Mouse (Mus musculus): ENCODE results near the gene Adam22.

Gene Adam22

DNA sequence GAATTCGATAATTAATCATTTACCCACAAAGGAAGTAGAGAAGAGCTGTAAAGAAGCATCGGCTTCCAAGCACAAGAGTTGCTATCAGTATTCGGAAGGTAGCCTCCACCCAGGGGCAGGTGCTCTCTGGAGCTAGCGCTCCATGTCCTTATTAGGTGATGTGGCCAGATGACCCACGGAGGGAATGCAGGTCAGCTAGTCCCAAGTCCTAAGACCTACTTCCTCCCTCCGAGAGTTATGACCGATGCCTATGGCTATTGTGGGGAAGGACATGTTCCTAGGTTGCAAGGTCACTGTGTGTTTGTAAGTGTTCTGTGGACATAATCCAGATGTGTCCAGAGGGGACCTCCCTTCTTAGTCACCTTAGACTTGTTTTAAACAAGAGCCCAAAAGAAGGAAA is 309.9 kb downstream of the Adam22 start:
- TF ChIP-seq GATA4 (IDR thresholded peaks at IDR 0.05; ENCODE audit: insufficient replicate concordance, low read length), result no peak

GRCm38 (mm10) chr5:8057018-8057323 is 311.0 kb downstream of the Adam22 start:
- no peak for TF ChIP-seq GATA4 (IDR thresholded peaks at IDR 0.05; ENCODE audit: insufficient replicate concordance, low read length)

DNA sequence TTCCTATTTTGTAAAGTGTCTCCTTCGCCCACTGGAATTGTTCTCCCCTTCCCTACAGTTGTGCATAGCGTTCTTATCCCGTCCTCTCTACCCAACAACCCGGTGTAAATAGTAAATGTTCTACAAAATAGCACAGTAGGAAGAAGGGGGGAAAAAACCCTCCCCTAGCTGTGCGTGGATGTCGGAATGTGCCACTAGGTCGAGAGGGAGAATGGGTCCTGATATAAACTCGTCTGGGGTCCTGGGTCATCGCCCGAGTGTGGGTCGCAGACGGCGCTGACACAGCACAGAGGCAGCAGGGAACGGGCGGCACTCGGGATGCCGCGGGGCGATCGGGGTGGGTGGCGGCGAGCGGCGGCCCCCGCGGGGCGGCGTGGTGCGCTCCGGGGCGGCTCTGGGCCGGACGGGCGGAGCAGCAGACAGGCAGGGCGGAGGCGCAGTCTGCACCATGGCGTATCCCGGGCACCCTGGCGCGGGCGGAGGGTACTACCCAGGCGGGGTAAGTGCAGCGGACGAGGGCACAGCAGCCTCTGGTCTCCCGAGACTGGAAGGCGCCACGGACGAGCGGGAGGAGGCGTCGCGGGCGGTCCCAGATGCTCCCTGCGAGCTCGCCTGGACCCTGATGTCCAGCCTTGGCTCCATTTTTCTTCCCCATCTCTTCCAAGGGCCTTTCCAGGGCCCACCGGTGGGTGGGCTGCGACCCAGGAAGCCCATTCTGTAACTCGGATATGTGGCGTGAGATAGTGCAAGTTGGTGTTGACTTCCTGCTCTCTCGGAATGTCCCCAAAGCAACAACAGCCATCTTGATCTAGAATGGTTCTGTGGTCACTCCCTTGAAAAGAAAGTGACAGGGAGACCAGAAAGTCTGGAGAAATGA is 311.6 kb downstream of the Adam22 start:
- TF ChIP-seq GATA4 (IDR thresholded peaks at IDR 0.05; ENCODE audit: insufficient replicate concordance, low read length), result no peak; the same call in 1 of the 2 replicates

- no peak for TF ChIP-seq GATA4 (IDR thresholded peaks at IDR 0.05; ENCODE audit: insufficient replicate concordance, low read length)
Measured at GRCm38 (mm10) chr5:8055721-8056129, 312.2 kb downstream of the Adam22 start.

- TF ChIP-seq GATA4 (IDR thresholded peaks at IDR 0.05; ENCODE audit: insufficient replicate concordance, low read length), result no peak
Measured at GRCm38 (mm10) chr5:8053827-8054226, 314.1 kb downstream of the Adam22 start.

DNA sequence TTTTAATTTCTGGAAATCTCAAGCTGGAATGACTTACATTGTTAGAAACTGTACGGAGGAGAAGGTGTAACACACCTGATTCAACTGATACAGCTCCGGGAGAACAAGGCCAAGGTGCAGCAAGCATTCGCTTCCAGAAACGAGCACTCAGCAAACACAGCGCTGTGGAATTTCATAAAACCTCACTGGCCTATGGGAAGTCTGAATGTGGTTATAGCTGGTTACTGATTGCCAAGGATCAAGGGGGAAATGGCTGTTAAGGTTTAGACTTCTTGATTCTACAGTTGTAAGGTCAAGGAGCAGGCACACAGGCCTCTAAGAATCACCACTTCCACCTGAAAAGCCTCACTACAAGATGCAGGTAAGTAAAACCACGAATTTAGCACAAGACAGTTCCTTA is 322.1 kb downstream of the Adam22 start, which contains the start of gene Sri:
Gene Sri, plus strand, starts transcription at position 224 of the 400 bp plus-strand sequence.
- TF ChIP-seq GATA4 (IDR thresholded peaks at IDR 0.05; ENCODE audit: insufficient replicate concordance, low read length), result no peak

Data from liver, adult (tissue).